Mouse (Mus musculus) embryonic facial prominence, embryonic 14.5 days (tissue): ENCODE results near the gene Sema4d. TPM values are rescaled to one million over a fixed set of nuclear protein-coding genes. Genes with fewer than 3 reads are reported as not detected.

ENCODE experiments used
- ATAC-seq: fragments of 200-750 bp; cut with Nextera tagmentation; 2 replicates; pipeline ENCODE4 v1.8.0; 2017; ENCODE audit warnings: low read depth, moderate number of reproducible peaks, moderate TSS enrichment
- DNase-seq: peaks from one replicate; pipeline ENCODE4 v3.0.0-alpha.2; 2015; ENCODE audit warnings: low spot score
- H3K27ac ChIP-seq: fragments of 300-500 bp; sonication (generic); replicated peaks from 2 replicates; pipeline ENCODE4 v1.5.1; 2014; ENCODE audit warnings: low read depth, mild to moderate bottlenecking, low read length, moderate library complexity
- H3K27me3 ChIP-seq: fragments of 300-500 bp; sonication (generic); replicated peaks from 2 replicates; pipeline ENCODE4 v1.6.1; 2014; ENCODE audit warnings: low read length; ENCODE audit not compliant: control insufficient read depth, insufficient read depth
- H3K36me3 ChIP-seq: fragments of 300-500 bp; sonication (generic); 2 replicates; pipeline ENCODE4 v1.6.1; 2014; ENCODE audit warnings: low read length, mixed read lengths; ENCODE audit not compliant: control insufficient read depth, insufficient read depth
- H3K4me1 ChIP-seq: fragments of 300-500 bp; sonication (generic); 2 replicates; pipeline ENCODE4 v1.6.1; 2014; ENCODE audit warnings: antibody characterized with exemption, low read length; ENCODE audit not compliant: control insufficient read depth, insufficient read depth
- H3K4me2 ChIP-seq: fragments of 300-500 bp; sonication (generic); 2 replicates; pipeline ENCODE4 v1.6.1; 2014; ENCODE audit warnings: low read depth, mild to moderate bottlenecking, low read length, moderate library complexity, mixed read lengths
- H3K4me3 ChIP-seq: fragments of 300-500 bp; sonication (generic); 2 replicates; pipeline ENCODE4 v1.5.1; 2014; ENCODE audit warnings: low read depth, mild to moderate bottlenecking, low read length
- H3K9ac ChIP-seq: fragments of 300-500 bp; sonication (generic); 2 replicates; pipeline ENCODE4 v1.6.1; 2014; ENCODE audit warnings: low read depth, mild to moderate bottlenecking, low read length, moderate library complexity, mixed read lengths
- H3K9me3 ChIP-seq: fragments of 300-500 bp; sonication (generic); 2 replicates; pipeline ENCODE4 v1.6.1; 2016; ENCODE audit warnings: low read length; ENCODE audit not compliant: control insufficient read depth
- WGBS: fragments of 180-500 bp; shearing (Covaris S2); extraction: QIAGEN DNeasy Blood & Tissue Kit; methylation state at CpG from one replicate; pipeline ENCODE4 v1.1.7; 2014; 5-methylcytosine and 5-hydroxymethylcytosine counted together
- polyA plus RNA-seq: library from polyadenylated mRNA; unstranded; fragments of >200 nt; fragmentation: Nextera tagmentation; extraction: Ambion mirVana; gene quantifications from 2 replicates; pipeline ENCODE4 v1.2.1, GENCODE M21; 2014

The Sema4d gene
- polyA plus RNA-seq, 1 experiment from 2014 or later, result 11.7 TPM

DNA sequence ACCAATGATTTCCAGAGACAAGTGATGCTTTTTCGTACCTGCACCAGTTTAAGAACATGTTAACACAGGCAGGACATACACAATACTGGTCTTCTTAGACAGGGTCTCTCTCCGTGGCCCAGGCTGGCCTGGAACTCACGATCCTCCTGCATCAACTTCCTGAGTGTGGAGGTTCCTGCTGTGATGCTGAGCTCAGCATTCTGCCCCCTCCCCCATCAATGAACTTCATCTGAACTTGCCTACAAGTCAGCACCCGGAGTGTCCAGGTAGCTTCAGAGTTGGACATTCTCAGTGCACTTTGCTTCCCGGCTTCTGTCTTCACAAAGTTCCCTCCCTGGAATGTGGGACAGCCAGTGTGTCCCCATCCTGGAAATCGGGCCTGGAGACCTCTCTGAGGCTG lies 69.0 kb downstream of the Sema4d start:
- no peak for ATAC-seq
- Histone ChIP-seq H3K9me3 (no peaks in the 10 kb centered on the region), H3K4me2 (no peak overlapping the region), H3K27me3 (no peaks in the 10 kb centered on the region), H3K4me3 (no peak overlapping the region), H3K36me3 (no peaks in the 10 kb centered on the region), H3K4me1 (peaks cover 6% of the 10 kb centered on the region; the same call in 1 of the 2 replicates), H3K9ac (no peak overlapping the region), H3K27ac (no peak overlapping the region)
- no peak for DNase-seq
- 62% methylated on average over 6 of the region's 6 CpGs for WGBS

DNA sequence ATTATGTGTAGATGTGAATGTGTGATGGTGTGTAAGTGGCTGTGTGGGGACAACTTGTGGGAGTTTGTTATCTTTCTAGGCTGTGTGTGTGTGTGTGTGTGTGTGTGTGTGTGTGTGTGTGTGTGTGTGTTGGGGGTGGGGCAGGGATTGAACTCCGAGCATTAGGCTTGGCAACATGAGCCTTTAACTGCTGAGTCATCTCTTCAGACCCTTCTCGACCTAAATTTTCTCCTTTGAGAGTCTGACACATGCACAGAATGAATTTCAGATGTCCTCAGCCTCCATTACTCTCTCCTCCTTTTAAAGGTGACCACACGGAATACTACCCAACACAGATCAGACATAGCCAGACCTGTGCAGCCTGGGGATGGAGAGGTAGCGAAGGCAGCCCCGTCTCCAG lies 70.4 kb downstream of the Sema4d start:
- no peak overlapping the region for H3K4me3 ChIP-seq
- H3K4me2 ChIP-seq, result no peak overlapping the region
- ATAC-seq (no peak), DNase-seq (no peak)
- peaks cover 4% of the 10 kb centered on the region; the same call in 1 of the 2 replicates for H3K4me1 ChIP-seq
- H3K27ac ChIP-seq, result no peak overlapping the region
- H3K36me3 ChIP-seq, result 0 out of 2 replicates have a peak, but pooled peaks cover 7% of the 10 kb centered on the region
- H3K9ac ChIP-seq, result no peak overlapping the region
- no peaks in the 10 kb centered on the region for H3K9me3 ChIP-seq
- 63% methylated on average over 5 of the region's 5 CpGs for WGBS
- no peaks in the 10 kb centered on the region for H3K27me3 ChIP-seq

- no peaks in the 10 kb centered on the region for H3K4me1 ChIP-seq
- no peak for ATAC-seq
- no peak overlapping the region for H3K9ac ChIP-seq
- H3K4me2 ChIP-seq, result no peak overlapping the region
- no peaks in the 10 kb centered on the region for H3K27me3 ChIP-seq
- no peaks in the 10 kb centered on the region for H3K9me3 ChIP-seq
- WGBS, result 94% methylated on average over 4 of the region's 4 CpGs
- 0 out of 2 replicates have a peak, but pooled peaks cover 10% of the 10 kb centered on the region for H3K36me3 ChIP-seq
- no peak for DNase-seq
- H3K27ac ChIP-seq, result no peak overlapping the region
- H3K4me3 ChIP-seq, result no peak overlapping the region
These were observed 73.0 kb downstream of the Sema4d start for GRCm38 (mm10) chr13:51720556-51720955.

DNA sequence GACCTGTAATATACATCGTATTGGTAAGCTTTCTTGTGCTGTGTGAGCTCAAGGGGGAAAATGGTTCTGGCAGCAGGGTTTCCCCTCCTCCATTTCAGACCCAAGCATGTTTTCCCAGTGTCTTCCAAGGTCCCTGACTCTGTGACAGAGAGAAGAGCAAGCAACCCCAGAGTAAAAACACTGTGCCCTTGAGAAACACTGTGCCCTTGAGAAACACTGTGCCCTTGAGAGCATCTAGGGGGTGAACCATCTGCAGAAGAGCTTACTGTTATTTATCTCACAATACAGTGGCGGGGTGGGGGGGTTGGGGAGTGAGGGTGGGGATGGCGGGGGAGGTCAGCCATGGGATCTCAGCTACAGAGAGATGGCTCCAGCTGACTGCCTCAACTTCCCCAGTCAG lies 74.3 kb downstream of the Sema4d start:
- no peaks in the 10 kb centered on the region for H3K27me3 ChIP-seq
- H3K9me3 ChIP-seq, result no peaks in the 10 kb centered on the region
- H3K27ac ChIP-seq, result no peak overlapping the region
- H3K4me2 ChIP-seq, result no peak overlapping the region
- no peak overlapping the region for H3K4me3 ChIP-seq
- 83% methylated on average over 3 of the region's 3 CpGs for WGBS
- H3K36me3 ChIP-seq, result 0 out of 2 replicates have a peak, but pooled peaks cover 10% of the 10 kb centered on the region
- DNase-seq, result no peak
- no peak for ATAC-seq
- H3K9ac ChIP-seq, result no peak overlapping the region
- no peaks in the 10 kb centered on the region for H3K4me1 ChIP-seq

- Histone ChIP-seq H3K27ac (no peak overlapping the region), H3K9ac (no peak overlapping the region), H3K4me3 (no peak overlapping the region), H3K4me1 (no peaks in the 10 kb centered on the region), H3K27me3 (no peaks in the 10 kb centered on the region), H3K9me3 (no peaks in the 10 kb centered on the region), H3K36me3 (peaks cover 10% of the 10 kb centered on the region; the same call in 1 of the 2 replicates), H3K4me2 (no peak overlapping the region)
- no peak for ATAC-seq
- DNase-seq, result no peak
- 74% methylated on average over 8 of the region's 8 CpGs for WGBS
These were observed 76.9 kb downstream of the Sema4d start for GRCm38 (mm10) chr13:51716350-51717263.

GRCm38 (mm10) chr13:51712022-51712421 lies 81.5 kb downstream of the Sema4d start:
- Histone ChIP-seq H3K36me3 (peaks cover 9% of the 10 kb centered on the region; the same call in 1 of the 2 replicates), H3K4me3 (no peak overlapping the region), H3K9ac (no peak overlapping the region), H3K27me3 (no peaks in the 10 kb centered on the region), H3K4me1 (no peaks in the 10 kb centered on the region), H3K4me2 (no peak overlapping the region), H3K9me3 (no peaks in the 10 kb centered on the region), H3K27ac (no peak overlapping the region)
- 86% methylated on average over 8 of the region's 8 CpGs for WGBS
- DNase-seq (no peak), ATAC-seq (no peak)

- no peaks in the 10 kb centered on the region for H3K9me3 ChIP-seq
- DNase-seq, result peak; percentile 27
- no peak for ATAC-seq
- no peak overlapping the region for H3K27ac ChIP-seq
- H3K4me2 ChIP-seq, result no peak overlapping the region
- H3K4me1 ChIP-seq, result no peaks in the 10 kb centered on the region
- 54% methylated on average over 7 of the region's 7 CpGs for WGBS
- H3K9ac ChIP-seq, result no peak overlapping the region
- H3K36me3 ChIP-seq, result peaks cover 6% of the 10 kb centered on the region; the same call in 1 of the 2 replicates
- H3K27me3 ChIP-seq, result no peaks in the 10 kb centered on the region
- H3K4me3 ChIP-seq, result no peak overlapping the region
These were observed 82.8 kb downstream of the Sema4d start for GRCm38 (mm10) chr13:51710738-51711137.

DNA sequence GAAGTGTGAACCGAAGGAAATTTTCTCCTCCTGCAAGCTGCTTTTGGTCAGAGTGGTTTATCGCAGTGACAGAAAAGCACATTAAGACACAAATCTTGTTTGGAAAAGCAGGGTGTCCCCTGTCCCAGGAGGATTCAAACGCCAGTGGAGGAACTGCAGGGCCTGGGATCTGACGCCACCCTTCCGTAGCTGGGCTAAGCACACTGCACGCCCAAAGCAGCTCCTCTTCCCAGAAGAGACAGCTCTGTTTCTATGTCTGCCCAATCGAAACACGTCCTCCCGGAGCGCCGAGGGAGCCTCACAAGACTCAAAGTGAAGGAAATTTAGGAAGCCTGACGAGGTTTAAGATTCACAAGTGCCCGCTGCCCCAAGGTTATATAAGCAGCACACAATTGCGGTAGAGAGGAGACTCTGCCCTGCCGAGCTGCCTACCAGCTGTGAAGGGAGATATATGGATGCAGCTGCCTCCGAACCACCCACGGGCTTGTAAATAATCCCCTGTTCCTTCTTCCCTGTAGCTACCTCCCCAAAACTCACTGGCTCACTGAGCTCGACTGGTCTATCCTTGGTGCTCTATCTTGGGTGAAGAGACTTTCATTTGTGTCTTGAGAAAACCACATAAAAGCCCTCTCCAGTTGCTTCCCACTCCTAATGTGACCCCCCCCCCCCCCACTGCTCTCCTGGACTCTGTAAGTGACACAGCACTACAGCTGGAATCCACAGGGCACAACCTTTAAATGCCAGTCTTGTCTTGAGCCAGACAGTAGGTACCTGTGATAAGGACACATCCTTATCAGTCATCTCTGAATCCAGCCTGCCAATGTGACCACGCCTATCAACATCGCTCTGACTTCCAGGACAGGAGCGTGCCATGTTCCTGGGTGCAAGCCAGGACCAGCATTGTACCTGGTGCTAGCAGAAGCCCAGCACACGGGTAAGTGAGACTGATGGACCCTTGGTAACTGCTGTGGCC lies 87.4 kb downstream of the Sema4d start:
- Histone ChIP-seq H3K9ac (no peak overlapping the region), H3K4me3 (no peak overlapping the region), H3K36me3 (peaks cover 17% of the 10 kb centered on the region; the same call in 1 of the 2 replicates), H3K27me3 (no peaks in the 10 kb centered on the region), H3K9me3 (no peaks in the 10 kb centered on the region), H3K27ac (no peak overlapping the region), H3K4me2 (no peak overlapping the region), H3K4me1 (no peaks in the 10 kb centered on the region)
- ATAC-seq (no peak), DNase-seq (no peak)
- WGBS, result 70% methylated on average over 22 of the region's 22 CpGs
